Mouse (Mus musculus) liver, embryonic 15.5 days (tissue): ENCODE results near the gene Pld3. TPM values are rescaled to one million over a fixed set of nuclear protein-coding genes. Genes with fewer than 3 reads are reported as not detected.

Experiments
- polyA plus RNA-seq: library from polyadenylated mRNA; unstranded; fragments of >200 nt; fragmentation: Nextera tagmentation; extraction: Ambion mirVana; gene quantifications from 2 replicates; pipeline ENCODE4 v1.2.1, GENCODE M21; 2015

Gene Pld3
- polyA plus RNA-seq, 1 experiment from 2014 or later = 76.3 TPM

Other genes starting within 250 kb of the Pld3 start
- gene Ltbp4, start 215.5 kb downstream of the Pld3 start, polyA plus RNA-seq = 4.6 and 7.8 TPM in 2 replicates
- 16.4 and 18.6 TPM in 2 replicates for gene Shkbp1, start 197.2 kb downstream of the Pld3 start, polyA plus RNA-seq
- gene Gm20479, start 195.8 kb downstream of the Pld3 start, polyA plus RNA-seq = 0.28 TPM in 1 of 2 replicates, not detected in the other
- gene Sptbn4, start 105.5 kb downstream of the Pld3 start, polyA plus RNA-seq = 0.06 and 0.09 TPM in 2 replicates
- 920 and 1,009 TPM in 2 replicates for gene Blvrb, start 105.2 kb downstream of the Pld3 start, polyA plus RNA-seq
- gene Sertad3, start 79.5 kb downstream of the Pld3 start, polyA plus RNA-seq = 35.6 and 38.9 TPM in 2 replicates
- gene Sertad1, start 66.3 kb downstream of the Pld3 start, polyA plus RNA-seq = 28.2 and 29.6 TPM in 2 replicates
- gene Prx, start 53.9 kb downstream of the Pld3 start, polyA plus RNA-seq = 0.67 and 0.75 TPM in 2 replicates
- 0.10 and 0.16 TPM in 2 replicates for gene Hipk4, start 30.0 kb downstream of the Pld3 start, polyA plus RNA-seq
- 15.7 and 17.3 TPM in 2 replicates for gene 2310022A10Rik, start within 50 bp of the Pld3 start, polyA plus RNA-seq
- 26.4 and 28.3 TPM in 2 replicates for gene Akt2, start 38.3 kb upstream of the Pld3 start, polyA plus RNA-seq
- gene Ttc9b, start 100.7 kb upstream of the Pld3 start, polyA plus RNA-seq = 0.05 TPM in 1 of 2 replicates, not detected in the other
- 1.5 TPM in 2 replicates for gene Map3k10, start 121.4 kb upstream of the Pld3 start, polyA plus RNA-seq
- 0.38 and 0.91 TPM in 2 replicates for gene Zfp607b, start 136.1 kb upstream of the Pld3 start, polyA plus RNA-seq
- gene Zfp60, start 178.2 kb upstream of the Pld3 start, polyA plus RNA-seq = 4.8 and 5.0 TPM in 2 replicates